Mouse (Mus musculus): ENCODE results near the gene Arhgef40.

The Arhgef40 gene

DNA sequence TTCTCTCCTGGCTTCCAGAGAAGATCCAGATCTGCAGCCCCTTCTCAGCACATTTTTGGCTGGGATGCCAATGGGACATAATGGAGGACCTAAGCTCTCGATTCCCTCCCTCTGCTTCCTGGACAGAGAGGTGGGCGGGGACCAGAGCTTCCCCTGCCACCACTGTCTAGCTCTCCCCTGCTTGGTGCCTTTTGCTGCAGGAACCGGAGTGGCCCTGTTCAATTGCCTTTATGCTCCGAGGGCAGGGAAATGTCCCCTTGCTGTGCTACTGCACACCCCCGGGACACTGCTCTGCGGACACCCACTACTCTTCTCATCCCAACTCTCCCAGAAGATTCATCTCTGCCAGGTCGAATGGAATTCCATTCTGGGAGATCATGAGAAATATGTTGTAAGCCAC, 20.6 kb downstream of the Arhgef40 start:
- no peak for DNase-seq

DNA sequence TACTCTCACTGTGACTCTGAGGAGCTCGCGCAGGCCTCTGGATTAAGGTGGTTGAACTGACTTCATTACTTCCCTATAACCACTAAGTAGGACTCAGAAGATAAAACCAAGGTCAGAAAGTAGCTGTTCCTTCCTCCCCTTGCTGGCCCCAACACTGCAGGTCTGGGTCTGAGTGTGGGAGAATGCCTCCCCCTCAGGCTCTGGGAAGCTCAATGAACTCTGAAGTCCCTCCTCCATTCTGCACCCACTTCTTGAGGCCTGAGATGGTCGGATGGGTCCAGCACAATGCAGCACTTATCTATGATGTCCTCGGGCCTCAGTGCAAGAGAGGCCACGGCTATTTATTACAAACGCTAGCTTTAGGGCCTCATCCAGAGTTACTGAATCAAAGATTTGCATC, 21.1 kb downstream of the Arhgef40 start:
- DNase-seq, result no peak

DNA sequence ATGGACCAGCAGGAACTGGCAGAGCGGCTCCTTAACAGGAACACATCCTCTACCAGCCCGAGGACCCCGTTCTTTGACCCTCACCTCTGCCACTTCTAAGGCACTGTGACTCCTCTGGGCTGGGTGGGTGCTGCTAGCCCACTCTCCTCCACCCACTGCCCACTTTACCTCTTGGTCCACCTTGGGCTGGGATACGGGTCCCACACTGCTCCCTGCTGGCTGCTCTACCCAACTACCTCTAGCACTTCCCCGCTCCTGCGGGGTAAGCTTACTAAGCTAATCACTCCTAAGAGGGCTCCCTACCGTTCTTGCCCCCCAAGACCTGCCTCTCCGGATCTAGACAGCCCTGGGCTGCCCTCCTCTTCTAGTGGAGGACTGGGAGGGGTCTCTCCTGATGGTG, 21.7 kb downstream of the Arhgef40 start:
- peak in 1 of 2 experiments; percentile 41 for DNase-seq

DNA sequence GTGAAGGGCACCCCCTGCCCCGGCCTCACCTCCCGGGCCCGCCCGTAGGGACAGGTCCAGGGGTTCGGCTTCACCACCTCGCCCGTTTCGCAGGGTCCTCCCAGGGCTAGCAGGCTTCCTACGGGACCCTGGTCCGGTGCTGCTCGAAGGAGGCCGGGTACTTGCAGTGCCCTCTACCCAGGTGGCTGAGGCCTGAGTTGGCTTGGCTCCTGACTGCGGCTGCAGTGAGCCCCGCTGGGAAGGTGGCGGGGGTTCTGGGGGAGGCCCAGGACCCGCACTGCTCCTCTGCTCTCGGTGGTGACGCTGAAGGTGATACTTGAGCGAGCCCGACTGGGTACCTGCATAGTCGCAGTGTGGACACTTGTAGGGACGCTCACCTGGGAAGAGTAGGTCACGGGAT, 22.3 kb downstream of the Arhgef40 start:
- DNase-seq, result peak in 1 of 2 experiments; percentile 43

DNA sequence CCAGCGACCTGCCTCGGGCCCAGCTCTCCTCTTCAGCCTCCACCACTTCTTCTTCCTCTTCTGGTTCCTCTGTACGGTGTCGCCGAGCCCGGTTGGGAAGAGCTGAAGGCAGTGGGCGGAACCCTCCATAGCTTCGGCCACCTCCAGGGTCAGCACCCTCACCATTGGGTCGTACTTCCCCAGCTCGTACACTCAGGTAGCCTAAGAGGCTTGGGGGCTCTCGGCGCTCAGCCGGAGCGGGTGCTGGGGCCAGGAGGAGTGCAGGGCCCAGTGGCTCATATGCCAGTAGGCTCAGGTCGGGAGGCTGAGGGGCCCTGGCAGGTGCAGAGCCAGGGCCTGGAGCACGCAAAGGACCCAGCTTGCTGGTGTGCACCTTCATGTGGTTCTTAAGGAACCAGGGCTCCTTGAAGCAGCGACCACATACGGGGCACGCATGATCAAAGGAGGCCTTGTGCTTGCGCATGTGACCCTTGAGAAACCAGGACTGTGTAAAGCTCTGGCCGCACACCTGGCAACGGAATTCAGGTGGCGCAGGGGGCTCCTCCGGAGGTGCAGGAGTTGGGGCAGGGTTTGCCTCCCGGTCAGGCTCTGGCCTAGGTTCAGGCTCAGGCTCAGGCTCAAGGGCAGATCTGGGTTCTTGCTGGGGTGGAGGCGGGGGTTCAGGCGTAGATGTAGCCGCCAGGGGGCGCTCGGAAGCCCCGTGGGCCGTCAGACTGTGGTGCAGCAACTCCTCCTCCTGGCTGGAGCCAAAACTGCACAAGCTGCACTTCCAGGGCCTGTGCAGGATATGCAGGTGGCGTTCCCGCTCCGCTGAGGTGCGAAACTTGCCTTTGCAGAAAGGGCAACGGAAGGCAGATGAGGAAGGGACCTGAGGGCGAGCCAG, 24.0 kb downstream of the Arhgef40 start:
- DNase-seq, result peak; percentile 92 to 94

DNA sequence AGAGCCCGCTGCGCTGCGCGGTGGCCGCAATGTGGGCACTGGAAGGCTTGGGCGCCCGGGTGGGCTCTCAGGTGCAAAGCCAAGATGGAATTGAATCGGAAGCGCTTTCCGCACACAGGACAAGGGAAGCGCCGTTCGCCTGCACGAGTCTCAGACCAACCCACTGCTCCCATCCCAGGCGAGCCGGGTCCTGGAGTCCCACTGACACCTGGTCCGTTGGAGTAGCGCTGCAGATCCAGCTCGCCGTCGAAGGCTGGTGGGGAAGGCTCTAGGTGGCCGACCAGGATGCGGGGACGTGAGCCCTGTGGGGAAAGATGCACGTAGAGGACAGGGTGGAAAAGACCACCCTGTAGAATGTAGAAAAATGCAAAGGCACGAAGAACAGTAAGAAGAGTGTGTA, 24.8 kb downstream of the Arhgef40 start:
- no peak for DNase-seq

DNA sequence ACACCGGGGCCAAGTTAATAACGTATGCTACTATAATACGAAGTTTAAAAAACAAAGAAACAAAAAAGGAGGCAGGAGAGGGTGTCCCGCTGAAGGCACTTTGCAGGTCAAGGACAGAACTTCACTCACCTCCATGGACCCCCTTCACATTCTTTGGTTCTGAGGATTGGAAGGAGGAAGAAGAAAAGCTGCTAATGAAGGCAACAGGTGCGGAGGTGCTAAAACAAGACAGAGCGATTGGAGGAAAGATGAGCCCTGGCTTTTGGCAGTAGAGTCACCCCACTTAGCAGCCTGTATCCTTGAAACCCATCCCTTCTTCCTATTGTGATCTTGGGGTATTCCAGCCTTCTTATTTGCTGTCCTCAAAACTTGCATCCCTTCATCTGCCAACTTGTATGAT, 25.3 kb downstream of the Arhgef40 start:
- DNase-seq, result no peak

DNA sequence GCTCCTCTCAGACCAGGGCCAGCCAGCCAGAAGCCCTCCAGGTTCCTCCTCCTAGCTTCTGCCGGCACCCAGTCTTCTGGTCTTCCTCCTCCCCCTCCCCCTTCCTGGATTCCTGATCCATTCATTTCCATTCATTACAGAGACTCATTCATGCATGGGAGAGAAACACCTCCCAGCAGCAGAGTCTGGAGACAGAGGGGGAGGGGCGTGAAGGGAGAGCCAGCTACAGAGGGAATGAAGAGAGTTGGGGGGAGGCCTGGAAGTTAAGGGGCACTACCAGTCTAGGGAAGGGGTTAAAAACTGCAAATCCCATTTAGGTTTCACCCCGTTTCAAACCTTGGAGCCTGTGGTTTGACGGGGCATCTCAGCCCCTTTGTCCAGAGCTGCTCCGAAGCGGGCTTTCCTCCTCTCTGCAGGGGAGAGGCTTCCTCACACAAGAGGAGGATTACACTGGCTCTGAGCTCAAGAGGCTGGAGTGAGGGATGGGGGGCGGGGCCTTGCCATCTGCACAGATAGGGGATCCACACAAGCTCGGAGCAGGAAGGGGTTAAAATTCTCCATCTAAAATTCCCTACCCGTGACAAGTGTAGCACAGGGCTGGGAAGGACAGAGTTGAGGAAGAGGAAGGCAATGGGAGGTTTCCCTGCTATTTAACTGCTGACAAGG, 26.1 kb downstream of the Arhgef40 start:
- DNase-seq, result peak; percentile 80 to 85

DNA sequence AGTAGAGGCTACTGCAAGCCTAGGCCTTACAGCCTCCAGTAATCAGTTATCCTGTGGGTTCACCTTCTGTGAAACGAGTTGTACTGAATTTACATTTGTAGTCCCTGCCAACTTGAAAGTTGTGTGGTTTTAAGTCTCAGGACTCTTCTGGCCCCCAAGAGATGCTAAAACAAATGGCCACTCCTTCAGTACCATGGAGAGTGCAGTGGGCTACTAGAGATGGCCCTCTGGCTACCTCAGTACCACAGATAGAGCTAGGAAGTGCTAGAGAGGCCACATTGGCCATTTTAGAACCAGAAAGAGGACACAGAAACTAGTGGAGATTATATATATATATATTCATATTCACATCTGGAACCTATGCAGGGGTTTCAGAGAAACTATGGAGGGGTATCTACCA, 27.2 kb downstream of the Arhgef40 start:
- DNase-seq, result no peak

DNA sequence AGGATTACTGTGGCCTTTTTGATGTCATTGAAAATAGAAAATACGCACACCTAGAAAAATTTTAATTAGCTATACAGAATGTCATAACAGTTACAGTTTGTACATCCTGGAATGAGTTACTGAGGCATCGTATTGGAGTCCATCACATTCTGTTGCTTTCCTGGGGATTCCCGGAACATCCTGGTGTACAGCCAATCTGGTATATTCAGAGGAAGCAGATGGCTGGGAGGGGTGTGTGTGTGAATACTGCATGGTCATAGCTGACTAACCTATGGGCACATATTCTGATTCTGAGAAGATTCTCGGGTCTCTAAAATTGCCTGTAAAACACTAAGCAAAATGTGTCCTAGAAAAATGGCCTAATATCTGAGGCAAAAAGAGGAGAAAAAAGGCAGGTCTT, 27.6 kb downstream of the Arhgef40 start:
- DNase-seq, result no peak

DNA sequence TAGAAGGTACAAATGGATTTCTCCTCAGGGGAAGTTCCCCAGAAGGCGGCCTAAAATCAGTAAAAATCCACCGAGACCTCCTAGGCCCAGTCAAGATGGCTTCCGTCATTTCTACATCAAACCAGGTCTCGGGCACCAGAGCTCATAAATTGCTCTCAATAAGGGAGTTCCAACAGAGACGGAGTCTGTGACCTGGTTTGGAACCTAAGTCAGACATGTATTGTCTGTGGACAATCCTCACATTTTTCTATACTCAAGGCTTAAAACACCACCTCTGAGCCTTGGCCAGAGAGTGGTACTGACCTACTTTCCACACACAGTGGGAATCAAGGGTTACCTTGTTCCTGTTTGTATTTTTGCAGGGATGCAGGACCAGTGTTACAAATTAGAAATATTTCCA, 28.0 kb downstream of the Arhgef40 start:
- DNase-seq, result no peak

DNA sequence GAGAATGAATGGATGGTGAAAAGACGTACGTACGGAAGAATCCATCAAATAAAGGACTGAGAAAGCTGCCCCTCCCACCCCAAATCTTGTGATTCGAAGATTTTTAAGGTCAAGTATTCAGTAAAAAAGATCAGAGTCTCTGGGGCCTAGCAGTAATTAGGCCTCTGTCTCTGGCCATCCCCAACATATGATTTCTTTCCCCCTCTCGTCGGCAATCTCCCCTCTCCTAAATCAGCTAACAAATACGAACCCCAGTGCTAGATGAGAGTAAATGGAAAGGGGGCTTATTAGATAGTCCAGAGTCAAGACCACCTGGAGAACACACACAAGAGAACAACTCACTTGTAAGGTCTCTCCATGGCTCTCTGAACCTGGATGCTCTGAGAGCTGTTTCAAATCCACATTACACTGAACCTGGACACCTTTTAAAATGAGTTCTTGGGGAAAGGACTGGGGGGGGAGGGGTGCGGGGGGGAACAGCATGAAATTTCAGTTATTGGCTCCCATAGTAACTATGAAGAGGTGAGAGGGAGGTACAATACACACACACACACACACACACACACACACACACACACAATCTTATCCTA, 28.6 kb downstream of the Arhgef40 start:
- DNase-seq, result no peak

DNA sequence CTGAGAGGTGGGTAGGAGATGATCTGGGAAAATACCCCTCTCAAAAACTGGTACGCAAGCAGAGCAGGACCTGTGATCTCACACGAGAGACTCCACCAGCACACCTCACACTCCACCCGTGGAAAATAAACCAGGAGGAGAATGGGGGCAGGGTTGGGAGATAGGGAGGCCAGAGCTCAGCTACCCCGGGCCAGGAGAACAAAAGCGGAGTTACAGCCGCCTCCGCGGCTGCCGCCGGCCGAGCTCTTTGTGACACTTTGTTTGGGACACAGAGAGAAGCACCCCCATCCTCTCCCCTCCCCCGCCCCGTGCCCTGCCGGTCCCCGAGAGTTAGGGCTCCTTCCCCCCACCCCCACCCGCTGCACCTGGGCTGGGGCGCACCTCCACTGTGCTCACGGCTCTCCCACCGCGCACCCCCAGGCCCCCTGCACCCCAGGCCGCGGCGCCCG, 29.3 kb downstream of the Arhgef40 start:
- peak in 1 of 2 experiments; percentile 64 for DNase-seq

DNA sequence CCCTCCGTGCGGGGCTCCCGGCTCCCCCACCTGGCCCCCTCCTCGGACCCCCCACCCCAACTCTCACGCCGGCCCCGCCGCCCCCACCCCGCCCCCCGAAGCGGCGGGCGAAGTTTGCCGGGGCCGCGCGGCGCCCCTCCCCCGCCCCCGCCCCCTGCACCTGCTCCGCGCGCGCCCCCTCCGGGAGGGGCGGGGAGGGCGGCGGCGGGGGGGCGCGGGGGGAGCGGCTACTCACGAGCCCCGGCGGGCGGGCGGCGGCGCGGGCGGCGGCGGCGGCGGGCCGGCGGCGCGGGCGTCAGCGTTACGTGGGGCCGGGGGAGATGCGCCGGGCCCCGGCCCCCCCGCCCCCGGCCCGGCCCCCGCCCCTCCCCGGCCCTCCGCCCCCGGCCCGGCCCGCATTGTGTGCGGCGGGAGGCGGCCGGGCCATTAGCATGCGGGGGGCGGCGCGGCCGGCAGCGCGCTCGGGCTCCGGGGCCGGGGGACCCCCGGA, 29.8 kb downstream of the Arhgef40 start:
- DNase-seq, result peak in 1 of 2 experiments; percentile 39

DNA sequence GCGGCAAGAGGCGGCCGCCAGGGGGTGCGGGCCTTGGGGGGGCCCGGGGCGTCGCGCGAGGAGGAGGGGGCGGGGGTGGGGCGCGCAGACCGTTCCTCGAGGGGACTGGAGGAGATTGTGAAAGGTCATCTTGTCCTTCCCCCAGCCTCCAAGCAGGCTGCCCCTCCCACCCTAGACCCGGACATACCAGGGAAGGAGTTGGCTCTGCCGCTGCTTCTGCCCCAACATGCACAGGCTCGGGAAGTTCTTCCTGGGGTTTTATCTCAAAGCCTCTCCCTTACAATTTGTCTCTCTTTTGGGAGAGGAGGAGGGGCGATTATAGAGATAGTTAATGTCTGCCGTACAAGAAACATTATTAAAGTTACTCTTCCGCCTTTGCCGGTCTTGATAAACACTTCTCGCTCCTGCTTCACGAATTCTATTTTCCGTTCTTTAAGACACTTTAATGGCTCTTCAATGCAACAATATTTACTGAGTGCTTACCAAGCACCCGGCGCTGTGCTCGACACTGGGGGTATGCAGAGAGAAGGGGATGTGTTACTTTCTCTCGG, 30.3 kb downstream of the Arhgef40 start:
- peak; percentile 65 to 80 for DNase-seq

DNA sequence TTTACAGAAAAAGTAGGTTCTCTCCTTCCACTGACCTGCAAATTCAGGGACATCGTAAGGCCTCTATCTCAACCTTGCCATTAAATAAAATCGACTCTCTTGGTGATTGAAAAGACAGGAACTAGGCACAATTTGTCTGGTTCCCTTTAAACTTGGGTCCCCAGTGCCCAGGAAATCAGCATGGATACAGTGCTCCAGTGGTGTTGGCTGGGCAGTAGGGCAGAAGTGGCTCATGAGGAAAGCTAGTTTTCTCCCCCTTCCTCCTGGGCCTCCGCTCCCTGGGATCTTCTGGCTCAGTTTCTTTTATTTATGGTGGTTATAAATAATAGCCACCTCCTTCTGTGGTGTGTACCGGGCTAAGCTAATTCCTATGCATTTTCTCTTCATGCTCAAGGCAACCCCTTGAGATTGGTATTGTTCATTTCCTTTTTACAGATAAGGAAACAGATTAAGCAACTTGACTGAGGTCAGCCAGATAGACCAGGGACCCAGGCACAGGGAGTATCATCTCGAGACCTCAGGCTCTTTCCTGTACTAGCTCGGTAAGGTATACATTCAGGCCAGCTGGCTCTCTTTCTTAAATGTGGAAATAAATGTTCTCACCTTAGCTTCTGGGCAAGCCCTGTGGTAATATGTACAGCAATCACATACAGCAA, 31.1 kb downstream of the Arhgef40 start, which contains the start of gene Tmem253:
Tmem253 (plus strand) TSS at position 214 of the 656 bp plus-strand sequence.
- DNase-seq, result no peak

DNA sequence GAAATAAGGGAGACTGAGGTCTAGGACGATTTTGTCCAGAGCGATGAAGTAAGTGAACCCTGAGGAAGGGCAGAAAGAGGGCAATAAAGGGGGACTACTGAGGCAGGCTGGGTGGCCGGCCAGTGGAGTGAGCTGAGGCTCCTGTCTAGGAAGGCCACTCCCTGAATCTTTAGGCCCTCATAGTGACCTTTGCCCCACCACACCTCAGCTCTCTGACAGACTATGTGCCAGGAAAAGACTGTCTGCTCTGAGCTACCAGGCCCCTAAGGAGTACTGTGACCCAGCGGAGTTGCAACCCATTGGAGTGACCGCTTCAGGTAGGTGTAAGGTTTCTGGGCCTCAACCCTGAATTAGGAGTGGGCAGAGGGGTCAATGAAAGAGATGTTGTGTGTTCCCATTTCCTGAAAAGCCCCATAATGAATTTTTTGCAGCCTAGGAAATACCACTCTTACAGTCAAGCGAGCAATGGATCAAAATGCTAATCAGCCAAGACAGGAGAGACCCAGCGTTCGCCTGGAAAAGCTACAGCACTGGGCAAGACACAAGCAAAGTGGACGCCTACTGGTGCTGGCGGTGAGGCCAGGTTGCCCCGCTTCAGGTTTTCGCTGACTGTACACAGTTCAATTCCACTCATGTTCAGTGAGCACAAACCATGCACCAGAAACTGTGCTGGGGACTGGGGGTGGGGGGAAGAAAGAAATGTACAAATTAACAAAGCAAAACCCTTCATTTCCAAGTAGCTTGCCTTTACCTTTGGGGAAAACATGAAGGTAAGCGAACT, 32.3 kb downstream of the Arhgef40 start:
- DNase-seq, result peak in 1 of 2 experiments; percentile 75

DNA sequence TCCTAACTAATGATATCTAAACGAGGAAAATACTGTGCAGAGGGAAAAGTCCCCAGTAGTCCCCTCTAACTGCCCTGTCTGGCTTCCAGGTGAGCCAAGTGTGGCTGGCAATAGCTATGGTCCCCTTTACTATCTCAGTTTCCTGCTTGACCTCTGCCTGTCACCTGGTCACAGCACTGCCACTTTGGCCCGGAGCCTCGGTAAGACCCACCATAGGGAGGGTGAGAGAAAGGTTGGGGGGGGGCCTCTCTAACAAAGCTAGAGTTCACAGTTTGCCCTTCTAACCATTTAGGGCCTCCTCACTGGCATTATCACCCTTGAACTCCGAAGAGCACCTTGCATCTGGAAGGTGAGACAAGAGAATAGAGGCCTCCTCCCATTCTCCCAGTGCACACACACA, 33.1 kb downstream of the Arhgef40 start:
- DNase-seq, result peak in 1 of 2 experiments; percentile 38

DNA sequence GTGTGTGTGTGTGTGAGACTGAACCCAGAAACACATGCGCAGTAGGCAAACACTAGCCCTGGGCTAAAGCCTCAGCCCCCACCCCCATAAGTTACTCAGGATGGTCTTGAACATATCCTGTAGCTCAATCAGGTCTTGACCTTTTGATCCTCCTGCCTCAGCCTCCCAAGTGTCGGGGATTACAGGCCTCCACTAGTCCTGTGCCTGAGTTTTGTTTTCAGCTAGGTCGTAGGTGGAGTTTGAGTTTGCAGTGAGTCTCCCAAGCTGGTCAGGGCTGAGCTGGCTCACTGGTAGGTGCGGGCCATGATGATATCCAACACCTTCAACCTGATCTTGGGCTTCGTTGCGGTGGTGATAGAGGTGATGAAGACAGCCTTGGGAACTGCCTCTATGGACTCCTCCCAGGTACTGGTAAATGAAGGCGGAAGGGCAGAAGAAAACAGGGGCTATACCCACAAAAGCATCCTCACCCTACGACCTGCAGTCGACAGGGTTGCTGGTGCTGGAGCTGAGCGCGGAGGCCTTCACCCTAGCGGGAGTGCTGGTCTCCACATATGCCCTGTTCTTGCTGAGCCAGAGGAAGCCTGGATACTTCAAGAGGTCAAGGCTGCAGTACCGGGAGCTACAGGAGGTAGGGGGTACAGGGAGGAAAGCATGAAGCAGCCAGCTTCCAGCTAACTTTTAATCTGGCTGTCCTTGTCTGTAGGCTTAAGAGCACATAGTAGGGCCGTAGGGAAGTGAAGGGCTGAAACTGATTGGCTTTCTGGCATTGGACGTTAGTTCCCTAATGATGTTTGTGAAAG, 33.9 kb downstream of the Arhgef40 start:
- peak in 1 of 2 experiments; percentile 42 for DNase-seq

DNA sequence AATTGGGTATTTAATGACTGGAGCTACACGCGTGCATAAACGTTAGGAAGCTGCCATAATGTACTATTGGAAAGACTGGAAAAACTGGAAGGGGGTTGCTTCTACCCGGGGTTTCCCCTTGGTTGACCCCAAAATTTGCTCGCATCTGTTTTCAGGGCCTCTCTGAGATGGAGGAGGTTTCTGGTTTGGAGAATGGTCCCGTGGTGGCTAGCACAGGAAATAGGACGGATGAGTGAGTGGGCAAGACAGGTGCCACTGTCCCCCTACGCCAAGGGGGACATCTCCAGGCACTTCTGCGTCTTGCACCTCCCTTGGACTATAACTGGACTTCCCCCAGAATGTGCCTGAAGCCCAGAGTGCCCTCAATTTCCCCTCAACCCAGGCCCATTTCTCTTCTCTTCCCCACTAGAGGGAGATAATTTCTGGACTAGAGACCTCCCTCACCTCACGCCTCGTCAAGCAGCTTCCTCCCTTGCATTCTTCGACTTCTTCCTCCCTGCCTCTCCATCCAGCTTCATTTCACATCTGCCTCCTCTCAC, 34.6 kb downstream of the Arhgef40 start:
- DNase-seq, result no peak

Measured in kidney, postnatal 25 days (tissue).